Mouse (Mus musculus) heart, postnatal 0 days (tissue): Measurements from ENCODE around the gene Tcea3.

Experiments
- CTCF ChIP-seq: IDR thresholded peaks from 2 replicates; pipeline ENCODE4 v1.5.1; 2016; ENCODE audit warnings: antibody characterized with exemption, control low read depth, low read depth
- EP300 ChIP-seq: IDR thresholded peaks from 2 replicates; pipeline ENCODE4 v1.6.1; 2016; ENCODE audit warnings: antibody characterized with exemption, low read depth

GRCm38 (mm10) chr4:136247386-136247728, 172 bp upstream of the Tcea3 start:
- TF ChIP-seq CTCF = no peak
- TF ChIP-seq EP300 = no peak
